Mouse (Mus musculus) neural tube, embryonic 14.5 days (tissue): Measurements from ENCODE around the gene Zmynd11. TPM values are rescaled to one million over a fixed set of nuclear protein-coding genes. Genes with fewer than 3 reads are reported as not detected.
"Not testable (repeated sequence)": the region's sequence is repeated elsewhere in the genome, so short reads cannot be mapped to it uniquely, and the experiment has no call there.

Experiments used
- ATAC-seq: fragments of 200-750 bp; cut with Nextera tagmentation; 2 replicates; pipeline ENCODE4 v1.8.0; 2017; ENCODE audit warnings: low read depth, mild to moderate bottlenecking, moderate TSS enrichment, moderate library complexity
- H3K27ac ChIP-seq: fragments of 300-500 bp; sonication (generic); 2 replicates; pipeline ENCODE4 v1.5.1; 2014; ENCODE audit warnings: low read depth, mild to moderate bottlenecking, control low read depth, low read length, moderate library complexity, mixed read lengths
- H3K27me3 ChIP-seq: fragments of 300-500 bp; sonication (generic); 2 replicates; pipeline ENCODE4 v1.6.1; 2014; ENCODE audit warnings: low read length; ENCODE audit not compliant: control insufficient read depth, insufficient read depth
- H3K36me3 ChIP-seq: fragments of 300-500 bp; sonication (generic); 2 replicates; pipeline ENCODE4 v1.6.1; 2014; ENCODE audit warnings: low read length, mixed read lengths; ENCODE audit not compliant: control insufficient read depth, insufficient read depth
- H3K4me1 ChIP-seq: fragments of 300-500 bp; sonication (generic); 2 replicates; pipeline ENCODE4 v1.6.1; 2014; ENCODE audit warnings: low read length; ENCODE audit not compliant: control insufficient read depth, insufficient read depth
- H3K4me2 ChIP-seq: fragments of 300-500 bp; sonication (generic); 2 replicates; pipeline ENCODE4 v1.6.1; 2014; ENCODE audit warnings: mild to moderate bottlenecking, low read depth, low read length, control low read depth
- H3K4me3 ChIP-seq: fragments of 300-500 bp; sonication (generic); 2 replicates; pipeline ENCODE4 v1.5.1; 2014; ENCODE audit warnings: low read depth, low read length, control low read depth, mixed read lengths
- H3K9ac ChIP-seq: fragments of 300-500 bp; sonication (generic); replicated peaks from 2 replicates; pipeline ENCODE4 v1.6.1; 2014; ENCODE audit warnings: low read depth, mild to moderate bottlenecking, control low read depth, low read length, mixed read lengths
- H3K9me3 ChIP-seq: fragments of 300-500 bp; sonication (generic); 2 replicates; pipeline ENCODE4 v1.6.1; 2016; ENCODE audit warnings: low read length; ENCODE audit not compliant: control insufficient read depth
- WGBS: fragments of 180-500 bp; shearing (Covaris S2); extraction: QIAGEN DNeasy Blood & Tissue Kit; methylation state at CpG from one replicate; pipeline ENCODE4 v1.1.7; 2014; 5-methylcytosine and 5-hydroxymethylcytosine counted together
- polyA plus RNA-seq: library from polyadenylated mRNA; unstranded; fragments of >200 nt; fragmentation: Nextera tagmentation; extraction: Ambion mirVana; gene quantifications from 2 replicates; pipeline ENCODE4 v1.2.1, GENCODE M21; 2014

Gene Zmynd11
- polyA plus RNA-seq, 1 experiment from 2014 or later, result 163 TPM

- Histone ChIP-seq H3K9ac (no peak overlapping the region), H3K4me3 (no peak overlapping the region), H3K36me3 (no peaks in the 10 kb centered on the region), H3K9me3 (no peaks in the 10 kb centered on the region), H3K27me3 (no peaks in the 10 kb centered on the region), H3K4me2 (no peak overlapping the region), H3K27ac (no peak overlapping the region), H3K4me1 (0 out of 2 replicates have a peak, but pooled peaks cover 4% of the 10 kb centered on the region)
- 80% methylated on average over 5 of the region's 5 CpGs for WGBS
- no peak for ATAC-seq
Observed at GRCm38 (mm10) chr13:9737024-9737423, 28.1 kb downstream of the Zmynd11 start.

GRCm38 (mm10) chr13:9732262-9732661 is 32.9 kb downstream of the Zmynd11 start:
- 91% methylated on average over 4 of the region's 5 CpGs for WGBS

GRCm38 (mm10) chr13:9729073-9729472 is 36.1 kb downstream of the Zmynd11 start:
- H3K4me1 ChIP-seq, result no peaks in the 10 kb centered on the region
- H3K36me3 ChIP-seq, result no peaks in the 10 kb centered on the region
- no peak overlapping the region for H3K9ac ChIP-seq
- H3K4me3 ChIP-seq, result no peak overlapping the region
- WGBS, result 87% methylated on average over 1 of the region's 1 CpGs
- H3K4me2 ChIP-seq, result no peak overlapping the region
- H3K27me3 ChIP-seq, result no peaks in the 10 kb centered on the region
- no peaks in the 10 kb centered on the region for H3K9me3 ChIP-seq
- H3K27ac ChIP-seq, result no peak overlapping the region
- no peak for ATAC-seq

More at GRCm38 (mm10) chr13:9732262-9732661, 32.9 kb downstream of the Zmynd11 start:
- H3K9me3 ChIP-seq, H3K4me1 ChIP-seq, H3K27ac ChIP-seq, H3K4me2 ChIP-seq, ATAC-seq, H3K9ac ChIP-seq, H3K36me3 ChIP-seq, H3K4me3 ChIP-seq, H3K27me3 ChIP-seq: not testable (repeated sequence)

- H3K4me3 ChIP-seq, result no peak overlapping the region
- 0 out of 2 replicates have a peak, but pooled peaks cover 3% of the 10 kb centered on the region for H3K36me3 ChIP-seq
- ATAC-seq, result no peak
- no peak overlapping the region for H3K4me2 ChIP-seq
- WGBS, result 94% methylated on average over 1 of the region's 1 CpGs
- H3K27ac ChIP-seq, result no peak overlapping the region
- H3K9ac ChIP-seq, result no peak overlapping the region
- H3K4me1 ChIP-seq, result no peaks in the 10 kb centered on the region
- no peaks in the 10 kb centered on the region for H3K27me3 ChIP-seq
- H3K9me3 ChIP-seq, result no peaks in the 10 kb centered on the region
Observed at GRCm38 (mm10) chr13:9715224-9715623, 49.9 kb downstream of the Zmynd11 start.

GRCm38 (mm10) chr13:9713462-9714134 is 51.5 kb downstream of the Zmynd11 start:
- H3K4me3 ChIP-seq, result no peak overlapping the region
- no peaks in the 10 kb centered on the region for H3K9me3 ChIP-seq
- WGBS, result 91% methylated on average over 6 of the region's 6 CpGs
- no peaks in the 10 kb centered on the region for H3K4me1 ChIP-seq
- no peak overlapping the region for H3K9ac ChIP-seq
- H3K27me3 ChIP-seq, result no peaks in the 10 kb centered on the region
- no peak for ATAC-seq
- H3K36me3 ChIP-seq, result no peaks in the 10 kb centered on the region
- no peak overlapping the region for H3K4me2 ChIP-seq
- no peak overlapping the region for H3K27ac ChIP-seq

GRCm38 (mm10) chr13:9712971-9713370 is 52.2 kb downstream of the Zmynd11 start:
- Histone ChIP-seq H3K4me1 (no peaks in the 10 kb centered on the region), H3K27me3 (no peaks in the 10 kb centered on the region), H3K27ac (no peak overlapping the region), H3K4me2 (no peak overlapping the region), H3K9me3 (no peaks in the 10 kb centered on the region), H3K4me3 (no peak overlapping the region), H3K9ac (no peak overlapping the region), H3K36me3 (no peaks in the 10 kb centered on the region)
- WGBS, result 92% methylated on average over 3 of the region's 3 CpGs
- no peak for ATAC-seq

- H3K4me2 ChIP-seq, result no peak overlapping the region
- H3K27me3 ChIP-seq, result no peaks in the 10 kb centered on the region
- WGBS, result 100% methylated on average over 1 of the region's 1 CpGs
- no peaks in the 10 kb centered on the region for H3K36me3 ChIP-seq
- H3K9ac ChIP-seq, result no peak overlapping the region
- H3K9me3 ChIP-seq, result no peaks in the 10 kb centered on the region
- H3K27ac ChIP-seq, result no peak overlapping the region
- no peaks in the 10 kb centered on the region for H3K4me1 ChIP-seq
- ATAC-seq, result no peak
- H3K4me3 ChIP-seq, result no peak overlapping the region
Observed at GRCm38 (mm10) chr13:9712409-9712808, 52.7 kb downstream of the Zmynd11 start.

- Histone ChIP-seq H3K36me3 (no peaks in the 10 kb centered on the region), H3K27ac (no peak overlapping the region), H3K9ac (no peak overlapping the region), H3K27me3 (no peaks in the 10 kb centered on the region), H3K9me3 (no peaks in the 10 kb centered on the region), H3K4me2 (no peak overlapping the region), H3K4me1 (no peaks in the 10 kb centered on the region), H3K4me3 (no peak overlapping the region)
- ATAC-seq, result no peak
- 93% methylated on average over 7 of the region's 7 CpGs for WGBS
Observed at GRCm38 (mm10) chr13:9708433-9709240, 56.5 kb downstream of the Zmynd11 start.

GRCm38 (mm10) chr13:9706720-9707119 is 58.4 kb downstream of the Zmynd11 start:
- 92% methylated on average over 8 of the region's 8 CpGs for WGBS
- Histone ChIP-seq H3K4me1 (no peaks in the 10 kb centered on the region), H3K4me2 (no peak overlapping the region), H3K9ac (no peak overlapping the region), H3K9me3 (no peaks in the 10 kb centered on the region), H3K27ac (no peak overlapping the region), H3K36me3 (no peaks in the 10 kb centered on the region), H3K4me3 (no peak overlapping the region), H3K27me3 (no peaks in the 10 kb centered on the region)
- ATAC-seq, result no peak
